In genomic region chr8:84187065-84187755, GRCm38 (mm10) we compare ENCODE assay signal across 8 mouse cellular contexts. TPM values are rescaled to one million over a fixed set of nuclear protein-coding genes. Genes with fewer than 3 reads are reported as not detected.
DNase-seq lines count a peak whose midpoint lies in the region; ATAC-seq and TF ChIP-seq lines count a peak whose summit lies in the region.

No protein-coding gene starts in this region.

- peak; percentile 72 for TF ChIP-seq CTCF in embryonic fibroblast, embryonic 13.5 days (IDR thresholded peaks at IDR 0.05; ENCODE audit: borderline replicate concordance, insufficient read depth, low read length)

- peaks cover 39% of the 10 kb centered on the region for H3K27me3 ChIP-seq in hindbrain, embryonic 10.5 days (ENCODE audit: insufficient read depth, poor library complexity, severe bottlenecking)
- no peaks in the 10 kb centered on the region for H3K27me3 ChIP-seq in limb, embryonic 14.5 days (ENCODE audit: control insufficient read depth, insufficient read depth, low read length)
- peaks cover 14% of the 10 kb centered on the region for H3K27me3 ChIP-seq in midbrain, embryonic 13.5 days

- TF ChIP-seq POLR2A in embryonic fibroblast, embryonic 13.5 days (IDR thresholded peaks at IDR 0.05; ENCODE audit: low read depth, low read length): no peak
- TF ChIP-seq POLR2A in limb, embryonic 14.5 days (IDR thresholded peaks at IDR 0.05; ENCODE audit: borderline replicate concordance, extremely low read depth, insufficient read depth, insufficient read length): no peak

- no peaks in the 10 kb centered on the region for H3K36me3 ChIP-seq in hindbrain, embryonic 10.5 days
- no peaks in the 10 kb centered on the region for H3K36me3 ChIP-seq in limb, embryonic 14.5 days (ENCODE audit: control insufficient read depth, insufficient read depth, low read length)
- no peaks in the 10 kb centered on the region for H3K36me3 ChIP-seq in midbrain, embryonic 13.5 days

- DNase-seq in frontal cortex, postnatal 14 days (ENCODE audit: low spot score in 2 of 2): no peak
- peak; percentile 72 for DNase-seq in adrenal gland, postnatal 10 days
- DNase-seq in hindbrain, embryonic 10.5 days (ENCODE audit: low spot score): peak; percentile 73
- DNase-seq in limb, embryonic 14.5 days (ENCODE audit: low spot score): peak; percentile 36
- peak; percentile 75 for DNase-seq in testis, postnatal 10 days (ENCODE audit: low spot score)

- peak overlapping the region; percentile 27 for H3K4me3 ChIP-seq in embryonic fibroblast, embryonic 13.5 days (ENCODE audit: insufficient read depth, low read length)
- H3K4me3 ChIP-seq in hindbrain, embryonic 10.5 days: peak overlapping the region; percentile 49
- H3K4me3 ChIP-seq in limb, embryonic 14.5 days (replicated peaks; ENCODE audit: low read length): peak overlapping the region; percentile 35
- peak overlapping the region; percentile 25 for H3K4me3 ChIP-seq in midbrain, embryonic 13.5 days (replicated peaks)

- 6% methylated on average over 21 of the region's 21 CpGs for WGBS in hindbrain, embryonic 10.5 days
- WGBS in limb, embryonic 14.5 days: 4% methylated on average over 21 of the region's 21 CpGs
- WGBS in midbrain, embryonic 13.5 days: 5% methylated on average over 21 of the region's 21 CpGs

- H3K27ac ChIP-seq in embryonic fibroblast, embryonic 13.5 days (ENCODE audit: insufficient read depth, low read length): peak overlapping the region; percentile 60
- peak overlapping the region; percentile 47 for H3K27ac ChIP-seq in hindbrain, embryonic 10.5 days
- no peak overlapping the region for H3K27ac ChIP-seq in limb, embryonic 14.5 days (replicated peaks; ENCODE audit: low read depth, low read length)
- H3K27ac ChIP-seq in midbrain, embryonic 13.5 days: no peak overlapping the region

- peak overlapping the region; percentile 46 for H3K9ac ChIP-seq in limb, embryonic 14.5 days (ENCODE audit: low read depth, low read length, severe bottlenecking)
- peak overlapping the region; percentile 51 for H3K9ac ChIP-seq in midbrain, embryonic 13.5 days (replicated peaks)

- peak; percentile 21; the same call in 1 of the 2 replicates for ATAC-seq in frontal cortex, adult (ENCODE audit: low TSS enrichment)
- no peak for ATAC-seq in limb, embryonic 14.5 days (ENCODE audit: low FRiP score, low read depth)
- no peak for ATAC-seq in midbrain, embryonic 13.5 days

- H3K9me3 ChIP-seq in hindbrain, embryonic 10.5 days: 0 out of 2 replicates have a peak, but pooled peaks cover 5% of the 10 kb centered on the region
- H3K9me3 ChIP-seq in limb, embryonic 14.5 days (ENCODE audit: control insufficient read depth, low read length): no peaks in the 10 kb centered on the region
- no peaks in the 10 kb centered on the region for H3K9me3 ChIP-seq in midbrain, embryonic 13.5 days

- H3K4me1 ChIP-seq in embryonic fibroblast, embryonic 13.5 days (ENCODE audit: control insufficient read depth, insufficient read depth, low read length): peaks cover 4% of the 10 kb centered on the region; the same call in 1 of the 2 replicates
- peaks cover 48% of the 10 kb centered on the region for H3K4me1 ChIP-seq in hindbrain, embryonic 10.5 days (replicated peaks)
- H3K4me1 ChIP-seq in limb, embryonic 14.5 days (ENCODE audit: control insufficient read depth, insufficient read depth, low read length): peaks cover 24% of the 10 kb centered on the region
- H3K4me1 ChIP-seq in midbrain, embryonic 13.5 days (replicated peaks): peaks cover 30% of the 10 kb centered on the region

- H3K4me2 ChIP-seq in limb, embryonic 14.5 days (replicated peaks; ENCODE audit: low read depth, low read length, severe bottlenecking): peak overlapping the region; percentile 73
- H3K4me2 ChIP-seq in midbrain, embryonic 13.5 days (replicated peaks): peak overlapping the region; percentile 52

RNA-seq across cellular contexts. Expression of gene Nanos3, which starts 2.2 kb away (rescaled TPM):
- total RNA-seq in adrenal gland, postnatal 10 days (2021): 1 to 10 TPM in 1 of 2 experiments, under 1 TPM in 1; 0.96 to 2.3 TPM
- not detected in 2 replicates for polyA plus RNA-seq in embryonic fibroblast, embryonic 13.5 days (2011; ENCODE audit: insufficient read length, low read depth, missing spikeins)
- polyA plus RNA-seq in hindbrain, embryonic 10.5 days (2016; fragmentation: Nextera tagmentation; extraction: Ambion mirVana): 2.5 and 6.8 TPM in 2 replicates
- polyA plus RNA-seq in limb, embryonic 14.5 days (2012; rRNA removed): 3.0 and 4.8 TPM in 2 replicates
- polyA plus RNA-seq in limb, embryonic 14.5 days (2014; fragmentation: Nextera tagmentation; extraction: Ambion mirVana): 5.4 and 5.8 TPM in 2 replicates
- 8.8 and 11.6 TPM in 2 replicates for polyA plus RNA-seq in midbrain, embryonic 13.5 days (2015; fragmentation: Nextera tagmentation; extraction: Ambion mirVana)

RNA-seq across cellular contexts. Expression of gene 4930432K21Rik, which starts 39.4 kb away (rescaled TPM):
- total RNA-seq in adrenal gland, postnatal 10 days (2021): under 1 TPM; 0.36 to 0.79 TPM
- 0.48 and 0.95 TPM in 2 replicates for polyA plus RNA-seq in embryonic fibroblast, embryonic 13.5 days (2011; ENCODE audit: insufficient read length, low read depth, missing spikeins)
- 2.1 TPM in 2 replicates for polyA plus RNA-seq in hindbrain, embryonic 10.5 days (2016; fragmentation: Nextera tagmentation; extraction: Ambion mirVana)
- 1.7 TPM in 2 replicates for polyA plus RNA-seq in limb, embryonic 14.5 days (2012; rRNA removed)
- polyA plus RNA-seq in limb, embryonic 14.5 days (2014; fragmentation: Nextera tagmentation; extraction: Ambion mirVana): 0.44 and 0.72 TPM in 2 replicates
- polyA plus RNA-seq in midbrain, embryonic 13.5 days (2015; fragmentation: Nextera tagmentation; extraction: Ambion mirVana): 2.3 and 2.7 TPM in 2 replicates

RNA-seq across cellular contexts. Expression of gene Cc2d1a, which starts 39.5 kb away (rescaled TPM):
- total RNA-seq in adrenal gland, postnatal 10 days (2021): 10 to 100 TPM; 18.6 to 27.0 TPM
- polyA plus RNA-seq in embryonic fibroblast, embryonic 13.5 days (2011; ENCODE audit: insufficient read length, low read depth, missing spikeins): 17.7 and 20.0 TPM in 2 replicates
- polyA plus RNA-seq in hindbrain, embryonic 10.5 days (2016; fragmentation: Nextera tagmentation; extraction: Ambion mirVana): 18.2 and 19.0 TPM in 2 replicates
- polyA plus RNA-seq in limb, embryonic 14.5 days (2012; rRNA removed): 30.9 and 34.3 TPM in 2 replicates
- polyA plus RNA-seq in limb, embryonic 14.5 days (2014; fragmentation: Nextera tagmentation; extraction: Ambion mirVana): 21.6 and 22.9 TPM in 2 replicates
- polyA plus RNA-seq in midbrain, embryonic 13.5 days (2015; fragmentation: Nextera tagmentation; extraction: Ambion mirVana): 24.5 and 24.7 TPM in 2 replicates

RNA-seq across cellular contexts. Expression of gene Zswim4, which starts 49.6 kb away (rescaled TPM):
- 10 to 100 TPM; 22.7 to 26.3 TPM for total RNA-seq in adrenal gland, postnatal 10 days (2021)
- polyA plus RNA-seq in embryonic fibroblast, embryonic 13.5 days (2011; ENCODE audit: insufficient read length, low read depth, missing spikeins): 7.3 and 10.9 TPM in 2 replicates
- 36.9 and 53.5 TPM in 2 replicates for polyA plus RNA-seq in hindbrain, embryonic 10.5 days (2016; fragmentation: Nextera tagmentation; extraction: Ambion mirVana)
- 23.8 and 35.1 TPM in 2 replicates for polyA plus RNA-seq in limb, embryonic 14.5 days (2012; rRNA removed)
- polyA plus RNA-seq in limb, embryonic 14.5 days (2014; fragmentation: Nextera tagmentation; extraction: Ambion mirVana): 13.9 and 17.1 TPM in 2 replicates
- 44.9 and 47.4 TPM in 2 replicates for polyA plus RNA-seq in midbrain, embryonic 13.5 days (2015; fragmentation: Nextera tagmentation; extraction: Ambion mirVana)

Comparison
In these comparisons a context has a peak if more than half of its experiments do, and no peak if none do; other contexts are left out.
1. DNase-seq: peak in adrenal gland, postnatal 10 days (single experiment), hindbrain, embryonic 10.5 days (single experiment), limb, embryonic 14.5 days (single experiment) and testis, postnatal 10 days (single experiment); none in frontal cortex, postnatal 14 days (0 of 2).
2. H3K27ac ChIP-seq: peak in embryonic fibroblast, embryonic 13.5 days (single experiment) and hindbrain, embryonic 10.5 days (single experiment); none in limb, embryonic 14.5 days (single experiment) and midbrain, embryonic 13.5 days (single experiment).
3. Peak in every context shown above with its lines, with median percentiles within 50 percentile points of each other: H3K4me3 ChIP-seq.